Mouse (Mus musculus): ENCODE measurements around the gene Ahnak2. TPM values are rescaled to one million over a fixed set of nuclear protein-coding genes. Genes with fewer than 3 reads are reported as not detected.

Gene Ahnak2
- polyA plus RNA-seq, 1 experiment from 2014 or later, result 0.79 TPM

DNA sequence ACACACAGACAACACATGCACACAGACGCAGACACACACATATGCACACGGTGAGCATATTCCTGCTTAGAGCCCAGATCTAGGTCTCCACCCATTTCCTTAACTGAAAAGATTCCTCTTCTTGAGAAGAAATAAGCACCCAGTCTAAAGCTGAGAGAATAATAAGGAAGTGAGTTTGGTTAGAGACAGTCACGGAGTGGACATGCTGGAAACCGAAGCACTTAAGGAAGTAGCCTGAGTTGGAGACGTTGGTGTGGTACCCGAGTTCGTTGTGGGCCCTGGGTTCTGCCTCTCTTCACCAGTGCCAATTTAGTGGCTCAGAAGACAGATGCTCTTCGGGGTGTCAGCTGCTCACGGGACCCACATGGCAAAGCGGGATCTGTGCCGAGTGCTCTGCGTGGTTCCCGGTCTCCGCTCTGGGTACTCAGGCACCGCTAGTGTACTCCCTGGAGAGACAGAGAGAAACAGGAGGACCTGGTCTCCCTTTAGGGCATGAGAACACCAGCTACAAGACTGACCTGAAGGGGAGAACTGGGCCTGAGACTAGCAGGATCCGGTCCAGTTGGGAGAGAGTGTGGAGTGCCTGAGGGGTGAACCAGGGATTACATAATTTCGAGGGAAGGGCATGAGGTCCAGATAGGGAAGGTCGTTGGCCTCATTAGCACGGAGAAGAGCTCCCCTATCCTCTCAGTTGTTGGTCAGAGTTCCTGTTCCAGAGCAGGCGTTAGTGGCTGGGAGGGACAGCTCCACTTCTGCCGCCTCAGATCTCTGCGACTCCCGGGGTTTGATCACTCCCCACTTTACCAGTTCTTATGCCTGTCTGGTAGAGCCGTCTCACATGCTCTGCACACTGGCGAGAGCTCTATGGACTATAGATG is 38.0 kb upstream of the Ahnak2 start:
- Histone ChIP-seq H3K4me2 (no peak overlapping the region), H3K27ac (ENCODE audit: low read depth, low read length) (no peak overlapping the region), H3K4me3 (ENCODE audit: low read depth, low read length) (no peak overlapping the region), H3K36me3 (ENCODE audit: control insufficient read depth, insufficient read depth, low read length) (no peaks in the 10 kb centered on the region), H3K9me3 (replicated peaks; ENCODE audit: control insufficient read depth, low read length) (no peaks in the 10 kb centered on the region), H3K9ac (ENCODE audit: low read depth, low read length) (no peak overlapping the region), H3K27me3 (ENCODE audit: control insufficient read depth, insufficient read depth, low read length) (no peaks in the 10 kb centered on the region), H3K4me1 (ENCODE audit: control insufficient read depth, insufficient read depth, low read length) (no peaks in the 10 kb centered on the region)
- 67% methylated on average over 25 of the region's 25 CpGs for WGBS (ENCODE audit: insufficient replicate concordance)
- ATAC-seq (replicated peaks; ENCODE audit: insufficient number of reproducible peaks, low FRiP score, low TSS enrichment), result no peak

DNA sequence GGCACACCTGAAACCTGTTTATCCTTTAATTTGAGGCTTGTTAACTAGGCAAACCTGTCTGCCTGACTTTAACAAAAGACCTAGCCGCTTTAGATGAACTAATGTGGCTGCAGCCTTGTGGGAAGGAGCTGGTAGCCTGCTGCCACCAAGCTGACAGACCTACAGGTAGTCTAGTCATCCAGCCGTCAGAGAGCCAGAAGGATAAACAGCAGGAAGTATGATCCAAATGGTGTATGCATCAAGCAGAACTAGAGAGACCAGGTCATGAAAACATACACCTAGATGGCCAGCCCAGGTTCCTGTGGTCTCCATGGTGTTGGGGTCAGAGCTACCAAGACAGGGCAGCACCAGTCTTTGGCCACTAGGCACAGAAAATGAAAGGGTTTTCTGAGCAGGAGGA is 32.6 kb upstream of the Ahnak2 start:
- no peak overlapping the region for H3K4me3 ChIP-seq (ENCODE audit: low read depth, low read length)
- no peak overlapping the region for H3K9ac ChIP-seq (ENCODE audit: low read depth, low read length)
- H3K27ac ChIP-seq (ENCODE audit: low read depth, low read length), result no peak overlapping the region
- no peaks in the 10 kb centered on the region for H3K9me3 ChIP-seq (replicated peaks; ENCODE audit: control insufficient read depth, low read length)
- peaks cover 7% of the 10 kb centered on the region; the same call in 1 of the 2 replicates for H3K4me1 ChIP-seq (ENCODE audit: control insufficient read depth, insufficient read depth, low read length)
- no peak overlapping the region for H3K4me2 ChIP-seq
- WGBS (ENCODE audit: insufficient replicate concordance), result 55% methylated on average over 2 of the region's 2 CpGs
- no peak for ATAC-seq (replicated peaks; ENCODE audit: insufficient number of reproducible peaks, low FRiP score, low TSS enrichment)
- no peaks in the 10 kb centered on the region for H3K27me3 ChIP-seq (ENCODE audit: control insufficient read depth, insufficient read depth, low read length)
- H3K36me3 ChIP-seq (ENCODE audit: control insufficient read depth, insufficient read depth, low read length), result 0 out of 2 replicates have a peak, but pooled peaks cover 4% of the 10 kb centered on the region

DNA sequence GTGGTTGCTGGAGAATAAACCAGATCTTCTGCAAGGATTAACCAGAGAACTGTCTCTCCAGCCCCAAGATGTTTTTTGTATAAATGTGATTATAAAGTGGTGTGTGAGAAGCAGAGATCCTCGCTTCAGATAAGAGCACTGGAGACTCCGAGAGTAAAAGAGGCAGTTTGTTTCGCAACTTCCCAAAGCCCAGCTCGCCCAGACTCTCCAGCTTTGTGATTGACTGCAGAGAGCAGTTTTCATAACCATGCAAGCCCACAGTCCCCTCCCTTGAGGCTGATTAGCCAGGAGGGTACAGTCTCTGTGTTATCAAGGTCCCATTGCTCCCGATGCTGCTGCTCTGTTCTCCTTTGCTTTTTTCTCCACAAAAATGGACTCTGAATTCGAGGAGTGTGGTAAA is 31.1 kb upstream of the Ahnak2 start:
- no peak overlapping the region for H3K4me2 ChIP-seq
- 73% methylated on average over 6 of the region's 6 CpGs for WGBS (ENCODE audit: insufficient replicate concordance)
- H3K27ac ChIP-seq (ENCODE audit: low read depth, low read length), result no peak overlapping the region
- 0 out of 2 replicates have a peak, but pooled peaks cover 4% of the 10 kb centered on the region for H3K36me3 ChIP-seq (ENCODE audit: control insufficient read depth, insufficient read depth, low read length)
- no peak overlapping the region for H3K4me3 ChIP-seq (ENCODE audit: low read depth, low read length)
- H3K27me3 ChIP-seq (ENCODE audit: control insufficient read depth, insufficient read depth, low read length), result no peaks in the 10 kb centered on the region
- ATAC-seq (replicated peaks; ENCODE audit: insufficient number of reproducible peaks, low FRiP score, low TSS enrichment), result no peak
- H3K9me3 ChIP-seq (replicated peaks; ENCODE audit: control insufficient read depth, low read length), result no peaks in the 10 kb centered on the region
- H3K4me1 ChIP-seq (ENCODE audit: control insufficient read depth, insufficient read depth, low read length), result peaks cover 7% of the 10 kb centered on the region; the same call in 1 of the 2 replicates
- no peak overlapping the region for H3K9ac ChIP-seq (ENCODE audit: low read depth, low read length)

DNA sequence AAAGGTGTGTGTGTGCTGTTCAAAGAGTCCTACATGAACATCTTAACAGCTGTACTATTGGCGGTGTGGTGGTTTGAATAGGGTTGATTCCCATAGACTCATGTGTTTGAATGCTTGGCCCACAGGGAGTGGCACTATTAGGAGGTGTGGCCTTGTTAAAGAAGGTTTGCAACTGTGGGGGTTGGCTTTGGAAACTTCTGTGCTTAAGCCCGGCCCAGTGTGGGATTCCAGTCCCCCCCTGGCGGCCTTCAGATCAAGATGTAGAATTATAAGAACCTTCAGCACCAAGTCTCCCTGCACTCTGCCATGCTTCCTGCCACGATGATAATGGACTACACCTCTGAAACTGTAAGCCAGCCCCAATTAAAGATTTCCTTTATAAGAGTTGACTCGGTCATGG is 30.0 kb upstream of the Ahnak2 start:
- no peaks in the 10 kb centered on the region for H3K27me3 ChIP-seq (ENCODE audit: control insufficient read depth, insufficient read depth, low read length)
- no peak for ATAC-seq (replicated peaks; ENCODE audit: insufficient number of reproducible peaks, low FRiP score, low TSS enrichment)
- H3K27ac ChIP-seq (ENCODE audit: low read depth, low read length), result no peak overlapping the region
- no peak overlapping the region for H3K4me2 ChIP-seq
- no peaks in the 10 kb centered on the region for H3K9me3 ChIP-seq (replicated peaks; ENCODE audit: control insufficient read depth, low read length)
- peaks cover 15% of the 10 kb centered on the region for H3K4me1 ChIP-seq (ENCODE audit: control insufficient read depth, insufficient read depth, low read length)
- WGBS (ENCODE audit: insufficient replicate concordance), result 87% methylated on average over 5 of the region's 5 CpGs
- 0 out of 2 replicates have a peak, but pooled peaks cover 7% of the 10 kb centered on the region for H3K36me3 ChIP-seq (ENCODE audit: control insufficient read depth, insufficient read depth, low read length)
- no peak overlapping the region for H3K9ac ChIP-seq (ENCODE audit: low read depth, low read length)
- H3K4me3 ChIP-seq (ENCODE audit: low read depth, low read length), result no peak overlapping the region

DNA sequence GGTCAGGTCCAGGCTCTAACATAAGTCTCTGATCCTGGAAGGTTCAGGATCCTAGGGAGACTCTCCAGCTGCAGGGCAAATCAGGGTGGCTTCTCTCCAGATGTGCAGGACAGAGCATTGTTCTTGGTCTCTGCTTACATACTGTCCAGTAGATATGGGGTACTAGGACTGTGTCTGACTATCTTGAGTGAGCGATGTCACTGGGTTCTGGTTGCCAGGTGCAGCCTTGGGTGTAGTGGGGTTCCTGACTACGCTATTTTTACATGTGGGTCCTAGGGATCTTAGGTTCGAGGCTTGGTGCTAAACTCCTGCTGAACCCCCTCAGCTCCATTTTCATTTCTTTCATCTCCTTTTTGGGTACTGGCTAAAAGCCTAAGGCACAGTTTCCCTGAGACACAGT is 28.1 kb upstream of the Ahnak2 start:
- no peak for ATAC-seq (replicated peaks; ENCODE audit: insufficient number of reproducible peaks, low FRiP score, low TSS enrichment)
- Histone ChIP-seq H3K27ac (ENCODE audit: low read depth, low read length) (no peak overlapping the region), H3K36me3 (ENCODE audit: control insufficient read depth, insufficient read depth, low read length) (peaks cover 10% of the 10 kb centered on the region; the same call in 1 of the 2 replicates), H3K4me3 (ENCODE audit: low read depth, low read length) (peak overlapping the region; percentile 97), H3K9me3 (replicated peaks; ENCODE audit: control insufficient read depth, low read length) (no peaks in the 10 kb centered on the region), H3K4me1 (ENCODE audit: control insufficient read depth, insufficient read depth, low read length) (peaks cover 30% of the 10 kb centered on the region), H3K27me3 (ENCODE audit: control insufficient read depth, insufficient read depth, low read length) (no peaks in the 10 kb centered on the region), H3K9ac (ENCODE audit: low read depth, low read length) (peak overlapping the region; percentile 96), H3K4me2 (peak overlapping the region; percentile 67)
- WGBS (ENCODE audit: insufficient replicate concordance), result 82% methylated on average over 3 of the region's 3 CpGs

DNA sequence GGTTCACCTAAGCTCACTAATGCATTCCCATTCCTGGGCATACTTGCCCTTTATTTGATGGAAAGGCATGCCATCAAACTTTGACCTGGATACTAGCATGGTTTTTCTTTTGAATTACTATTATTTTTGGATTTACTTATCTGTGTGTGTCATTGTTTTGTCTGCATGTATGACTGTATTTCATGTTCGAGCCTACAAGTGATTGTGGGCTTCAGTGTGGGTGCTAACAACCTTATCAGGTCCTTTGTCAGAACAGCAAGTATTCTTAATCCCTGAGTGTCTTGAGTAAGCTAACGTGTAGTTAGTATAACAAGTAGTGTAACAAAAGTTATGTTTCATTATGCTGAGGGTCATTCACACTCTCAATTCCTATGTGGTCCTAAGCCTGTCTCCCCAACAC is 27.7 kb upstream of the Ahnak2 start:
- H3K4me3 ChIP-seq (ENCODE audit: low read depth, low read length), result peak overlapping the region; percentile 97
- H3K4me2 ChIP-seq, result peak overlapping the region; percentile 67
- H3K9me3 ChIP-seq (replicated peaks; ENCODE audit: control insufficient read depth, low read length), result no peaks in the 10 kb centered on the region
- H3K27ac ChIP-seq (ENCODE audit: low read depth, low read length), result peak overlapping the region; percentile 76
- no peaks in the 10 kb centered on the region for H3K27me3 ChIP-seq (ENCODE audit: control insufficient read depth, insufficient read depth, low read length)
- peaks cover 31% of the 10 kb centered on the region for H3K4me1 ChIP-seq (ENCODE audit: control insufficient read depth, insufficient read depth, low read length)
- peak overlapping the region; percentile 96 for H3K9ac ChIP-seq (ENCODE audit: low read depth, low read length)
- peaks cover 10% of the 10 kb centered on the region; the same call in 1 of the 2 replicates for H3K36me3 ChIP-seq (ENCODE audit: control insufficient read depth, insufficient read depth, low read length)
- ATAC-seq (replicated peaks; ENCODE audit: insufficient number of reproducible peaks, low FRiP score, low TSS enrichment), result 0 out of 2 replicates have a peak, but pooled peaks have one; percentile 0
- 17% methylated on average over 2 of the region's 2 CpGs for WGBS (ENCODE audit: insufficient replicate concordance)

DNA sequence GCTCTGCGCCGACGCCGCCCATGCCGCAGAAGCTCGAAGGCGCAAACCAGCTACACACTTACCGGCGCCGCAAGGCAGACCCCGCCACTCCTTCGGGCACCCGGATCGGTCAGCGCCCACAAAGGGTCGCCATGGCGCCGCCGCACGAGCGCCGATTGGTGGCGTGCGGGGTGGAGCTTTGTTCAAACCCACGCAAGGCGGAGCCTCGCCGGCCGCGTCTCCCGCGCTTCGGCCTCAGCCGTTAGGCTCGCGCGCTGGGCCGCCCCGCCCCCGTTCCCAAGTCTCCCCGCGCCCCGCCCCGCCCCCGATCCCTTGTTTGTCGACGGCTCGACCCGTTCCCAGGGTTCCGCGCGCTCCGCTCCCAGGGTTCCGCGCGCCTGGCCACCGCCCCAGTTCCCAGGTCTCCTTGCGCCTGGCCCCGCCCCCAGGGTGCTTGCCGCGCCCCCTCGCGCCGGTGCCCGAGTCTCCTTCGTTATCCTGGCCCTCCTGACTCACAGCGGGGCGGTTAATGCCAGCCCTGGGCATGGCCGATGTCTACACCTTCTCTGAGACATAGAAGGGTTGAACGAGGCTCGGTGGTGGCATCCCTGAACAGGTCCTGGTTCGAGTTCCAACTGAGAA is 26.9 kb upstream of the Ahnak2 start, which contains the start of gene Cdca4:
Gene Cdca4 (minus strand): TSS at position 180 of the 621 bp plus-strand sequence.
- H3K4me3 ChIP-seq (ENCODE audit: low read depth, low read length), result peak within 1 kb of the TSS; percentile 97
- 1% methylated on average over 63 of the region's 72 CpGs for WGBS (ENCODE audit: insufficient replicate concordance)
- H3K27ac ChIP-seq (ENCODE audit: low read depth, low read length), result peak within 1 kb of the TSS; percentile 96
- H3K4me2 ChIP-seq, result peak within 1 kb of the TSS; percentile 86
- H3K36me3 ChIP-seq (ENCODE audit: control insufficient read depth, insufficient read depth, low read length), result peaks cover 10% of the 10 kb centered on the region
- no peaks in the 10 kb centered on the region for H3K27me3 ChIP-seq (ENCODE audit: control insufficient read depth, insufficient read depth, low read length)
- peaks cover 33% of the 10 kb centered on the region for H3K4me1 ChIP-seq (ENCODE audit: control insufficient read depth, insufficient read depth, low read length)
- peak; percentile 96 for ATAC-seq (replicated peaks; ENCODE audit: insufficient number of reproducible peaks, low FRiP score, low TSS enrichment)
- no peaks in the 10 kb centered on the region for H3K9me3 ChIP-seq (replicated peaks; ENCODE audit: control insufficient read depth, low read length)
- H3K9ac ChIP-seq (ENCODE audit: low read depth, low read length), result peak within 1 kb of the TSS; percentile 96

DNA sequence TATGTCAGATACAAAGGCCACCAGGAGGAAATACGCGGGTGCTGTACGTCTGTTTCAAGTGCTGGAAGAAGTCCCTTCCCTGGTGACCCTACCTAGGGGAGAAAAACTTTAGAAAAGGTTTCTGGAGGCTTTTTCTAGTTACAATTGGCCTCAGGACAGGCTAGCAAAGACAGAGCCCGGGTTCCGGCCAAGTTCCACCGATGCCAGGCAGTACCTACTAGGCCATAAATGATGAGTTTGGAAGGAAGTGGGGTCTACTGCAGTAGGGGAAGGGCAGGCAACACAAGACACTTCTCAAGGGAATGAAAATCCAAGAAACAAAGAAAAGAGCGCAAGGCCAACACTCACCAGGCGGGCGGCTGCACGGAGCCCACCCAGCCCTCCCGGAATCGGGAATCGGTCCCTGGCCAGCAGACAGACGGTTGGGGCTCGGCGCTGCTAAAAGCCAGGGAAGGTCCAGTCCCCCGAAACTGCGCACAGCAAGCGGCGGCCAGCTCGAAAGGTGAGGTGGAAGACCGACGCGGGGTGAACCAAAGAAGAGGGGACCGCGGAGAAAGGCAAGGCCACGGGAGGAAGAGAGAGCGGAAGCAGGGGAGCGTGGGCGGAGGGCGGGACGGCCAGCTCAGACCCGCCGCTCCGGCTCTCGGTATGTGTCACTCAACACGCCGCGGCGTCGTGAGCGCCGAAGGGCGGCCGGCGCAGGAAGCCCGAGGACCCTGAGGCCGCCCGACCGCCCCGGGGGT is 26.2 kb upstream of the Ahnak2 start:
- peak; percentile 80 for ATAC-seq (replicated peaks; ENCODE audit: insufficient number of reproducible peaks, low FRiP score, low TSS enrichment)
- H3K4me3 ChIP-seq (ENCODE audit: low read depth, low read length), result peak overlapping the region; percentile 97

More for the DNA sequence above, 26.2 kb upstream of the Ahnak2 start:
- Histone ChIP-seq H3K9ac (ENCODE audit: low read depth, low read length) (peak overlapping the region; percentile 96), H3K4me2 (peak overlapping the region; percentile 86), H3K9me3 (replicated peaks; ENCODE audit: control insufficient read depth, low read length) (no peaks in the 10 kb centered on the region), H3K27me3 (ENCODE audit: control insufficient read depth, insufficient read depth, low read length) (no peaks in the 10 kb centered on the region), H3K36me3 (ENCODE audit: control insufficient read depth, insufficient read depth, low read length) (peaks cover 10% of the 10 kb centered on the region), H3K27ac (ENCODE audit: low read depth, low read length) (peak overlapping the region; percentile 96), H3K4me1 (ENCODE audit: control insufficient read depth, insufficient read depth, low read length) (peaks cover 37% of the 10 kb centered on the region)
- WGBS (ENCODE audit: insufficient replicate concordance), result under 1% methylated on average over 48 of the region's 51 CpGs
